Mouse (Mus musculus) cerebellum, adult 2 months (tissue): Measurements from ENCODE around the gene Abhd2.

ENCODE experiments used
- CTCF ChIP-seq: fragments of 200-500 bp; IDR thresholded peaks from 2 replicates; pipeline ENCODE4 v1.5.1; 2011; ENCODE audit warnings: low read depth, mild to moderate bottlenecking, control low read depth, low read length, moderate library complexity, borderline replicate concordance; ENCODE audit not compliant: insufficient read depth
- POLR2A ChIP-seq: fragments of 200-500 bp; IDR thresholded peaks from 2 replicates; pipeline ENCODE4 v1.6.1; 2011; ENCODE audit warnings: low read length, control low read depth, borderline replicate concordance; ENCODE audit not compliant: insufficient read depth

- TF ChIP-seq POLR2A (no peak), CTCF (no peak)
These were observed 120.0 kb downstream of the Abhd2 start for GRCm38 (mm10) chr7:79392860-79393513.
